Mouse (Mus musculus) spleen, postnatal 14 days (tissue): ENCODE results near the gene Pithd1.

Source experiments
- DNase-seq, 2 experiments: peaks; one replicate each; pipeline ENCODE4 v3.0.0; 2021 to 2022; ENCODE audit warnings: low spot score in 2 of 2

The Pithd1 gene

GRCm38 (mm10) chr4:135986943-135987710 is at the start of gene Pithd1:
Pithd1 (minus strand) TSS chr4:135987264.
- peak; percentile 89 to 91 for DNase-seq

GRCm38 (mm10) chr4:136035078-136035477 is 48.0 kb upstream of the Pithd1 start:
- no peak for DNase-seq

DNA sequence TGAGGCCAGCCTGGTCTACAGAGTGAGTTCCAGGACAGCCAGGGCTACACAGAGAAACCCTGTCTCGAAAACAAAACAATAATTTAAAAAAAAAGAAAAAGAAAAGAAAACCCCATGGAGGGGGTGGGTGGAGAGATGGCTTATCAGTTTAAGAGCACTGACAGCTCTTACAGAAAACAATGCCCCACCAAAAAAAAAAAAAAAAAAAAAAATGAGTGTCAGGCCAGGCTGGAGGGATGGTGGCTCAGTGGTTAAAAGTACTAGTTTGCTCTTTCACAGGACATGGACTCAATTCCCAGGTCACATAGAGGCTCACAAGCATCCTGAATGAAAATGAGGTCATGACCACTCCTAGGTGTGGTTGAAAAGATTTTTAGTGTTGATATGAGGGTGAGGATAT is 46.2 kb upstream of the Pithd1 start:
- no peak for DNase-seq

DNA sequence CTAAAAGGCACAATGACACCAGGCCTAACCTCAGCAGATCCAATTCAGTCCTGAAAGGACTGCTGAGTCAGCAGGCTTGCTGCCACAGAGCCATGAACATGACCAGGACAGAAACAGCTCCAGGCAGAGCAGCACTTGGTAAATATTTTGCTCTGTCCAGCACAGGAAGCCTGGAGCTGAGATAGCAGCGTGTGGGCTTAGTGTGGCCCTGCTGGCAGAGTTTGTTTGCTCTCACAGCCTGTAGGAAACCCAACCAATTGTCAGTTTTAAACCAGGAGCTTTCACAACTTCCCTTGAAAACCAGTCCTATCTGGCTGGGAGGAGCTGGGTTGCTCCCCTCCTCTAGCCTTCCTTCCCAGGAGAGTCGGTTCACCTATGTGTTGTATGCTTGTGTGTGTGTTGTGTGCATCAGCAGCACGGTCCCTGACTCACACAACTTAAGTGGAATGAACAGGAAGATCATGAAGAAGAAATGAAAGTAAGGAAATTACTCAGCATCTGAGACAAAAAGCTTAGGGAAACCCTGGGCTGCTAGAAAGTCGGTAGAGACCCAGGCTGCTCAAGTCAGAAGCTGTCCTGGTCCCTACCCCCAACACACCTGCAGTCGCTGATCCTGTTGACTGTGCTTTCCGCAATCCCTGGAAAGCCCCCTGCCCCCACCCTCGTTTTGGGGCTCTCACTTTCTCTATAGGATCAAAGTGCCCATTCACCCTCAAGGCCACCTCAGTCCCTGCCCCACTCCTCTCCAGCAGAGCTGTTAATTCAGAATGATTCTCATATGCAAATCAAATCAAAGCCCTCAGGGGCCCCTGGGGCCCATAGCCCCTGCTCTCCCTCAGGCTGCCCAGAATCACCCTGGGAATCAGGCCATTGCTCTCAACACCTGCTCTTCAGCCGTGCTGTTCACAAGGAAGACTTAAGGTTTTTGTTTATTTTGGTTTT is 44.2 kb upstream of the Pithd1 start:
- DNase-seq: no peak

DNA sequence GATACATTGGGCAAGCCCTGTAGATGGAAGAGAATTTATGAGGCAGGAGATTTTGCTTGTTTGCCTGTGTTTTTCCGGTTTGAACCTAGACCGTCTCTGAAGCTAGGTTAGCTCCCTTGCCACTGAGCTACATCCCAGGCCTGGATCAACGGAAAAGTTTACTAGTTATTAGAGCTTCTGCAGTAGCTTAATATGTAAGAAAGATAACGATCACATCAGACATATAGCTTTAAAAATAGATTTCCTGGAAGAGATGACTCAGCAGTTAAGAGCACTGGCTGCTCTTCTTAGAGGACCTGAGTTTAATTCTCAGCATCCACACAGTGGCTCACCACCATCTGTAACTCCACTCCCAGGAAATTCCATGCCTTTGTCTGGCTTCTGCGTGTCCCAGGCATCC is 41.6 kb upstream of the Pithd1 start:
- no peak for DNase-seq

DNA sequence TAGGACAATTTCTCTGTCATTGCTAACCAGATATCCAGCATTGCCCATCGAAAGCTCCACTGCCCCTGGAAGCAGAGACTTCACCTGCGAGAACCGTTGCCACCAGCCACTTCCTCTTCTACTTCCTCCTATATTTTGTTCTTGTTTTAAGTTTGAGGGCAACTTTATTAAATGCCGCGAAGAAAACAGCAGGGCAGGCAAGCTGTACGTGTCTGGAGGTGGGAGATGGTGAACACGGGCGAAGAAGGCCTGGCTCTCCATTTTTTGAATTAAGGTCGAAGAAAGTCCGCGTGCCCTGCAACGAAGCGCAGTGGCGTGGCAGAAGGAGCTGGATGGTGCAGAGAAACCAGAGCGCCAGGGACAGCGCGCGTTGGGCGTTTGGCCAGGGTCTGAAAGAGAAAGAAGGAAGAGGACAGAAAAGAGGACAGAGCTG is 41.1 kb upstream of the Pithd1 start:
- DNase-seq: peak in 1 of 2 experiments; percentile 35

DNA sequence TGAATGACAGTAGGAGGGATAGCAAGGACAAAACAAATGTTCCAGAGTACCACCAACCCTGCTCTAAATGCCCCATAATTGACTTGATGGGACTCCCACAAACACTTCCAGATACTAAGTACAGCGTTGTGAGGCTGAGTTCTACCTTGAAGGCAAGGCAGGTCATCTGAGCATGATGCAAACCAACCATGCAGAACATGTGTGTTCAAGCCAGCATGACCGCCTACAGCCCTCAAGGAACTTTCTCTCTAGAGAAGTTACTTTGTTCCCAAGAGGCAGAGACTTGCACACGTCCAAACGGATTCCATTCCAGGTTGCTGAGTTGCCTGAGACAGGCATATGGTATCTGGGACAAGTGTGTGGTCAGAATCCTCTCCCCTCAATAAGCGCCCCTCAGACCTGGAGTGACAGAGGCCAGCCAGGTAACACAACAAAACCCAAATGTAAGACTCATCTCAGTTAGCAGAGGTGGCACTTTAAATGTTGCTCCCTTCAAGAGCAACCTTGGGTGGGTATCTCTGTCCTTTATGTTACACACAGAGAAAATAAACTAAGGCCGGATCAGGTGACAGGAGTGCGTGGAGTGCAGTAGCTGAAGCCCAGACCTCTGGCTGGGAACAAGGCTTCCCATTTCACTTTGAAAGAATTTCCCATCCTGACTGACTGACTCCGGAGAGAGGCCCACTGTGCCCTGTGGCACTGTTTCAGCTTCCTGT is 40.5 kb upstream of the Pithd1 start:
- DNase-seq: no peak

- no peak for DNase-seq
These were observed 38.3 kb upstream of the Pithd1 start for GRCm38 (mm10) chr4:136025350-136025749.

GRCm38 (mm10) chr4:136022924-136023323 is 35.9 kb upstream of the Pithd1 start:
- DNase-seq: no peak

- DNase-seq: peak; percentile 100
These were observed 34.5 kb upstream of the Pithd1 start, which contains the start of gene Eloa for GRCm38 (mm10) chr4:136021549-136022047. Eloa (minus strand) TSS chr4:136021763.

- peak; percentile 13 to 26 for DNase-seq
These were observed 33.9 kb upstream of the Pithd1 start for GRCm38 (mm10) chr4:136020743-136021548.

- DNase-seq: no peak
These were observed 29.1 kb upstream of the Pithd1 start for GRCm38 (mm10) chr4:136016059-136016602.

DNA sequence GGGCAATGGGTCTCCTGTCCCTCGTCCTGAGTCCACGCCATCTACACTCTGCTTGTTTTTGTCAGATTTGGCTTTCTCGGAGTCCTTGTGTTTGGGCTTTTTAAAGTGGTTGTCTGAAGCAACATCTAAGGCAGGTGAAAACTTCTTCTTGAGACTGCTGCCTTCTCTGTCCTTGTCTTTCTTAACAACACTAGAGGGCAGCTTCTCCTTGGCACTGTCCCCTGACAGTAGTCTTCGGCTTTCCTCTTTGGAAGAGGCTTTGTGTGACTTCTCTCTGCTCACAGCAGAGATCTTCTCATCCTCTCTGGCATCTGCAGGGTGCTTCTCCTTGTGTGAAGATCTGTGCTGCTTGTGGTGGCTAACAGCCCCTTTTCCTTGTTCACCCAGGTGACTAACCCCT is 23.5 kb upstream of the Pithd1 start:
- DNase-seq: no peak

DNA sequence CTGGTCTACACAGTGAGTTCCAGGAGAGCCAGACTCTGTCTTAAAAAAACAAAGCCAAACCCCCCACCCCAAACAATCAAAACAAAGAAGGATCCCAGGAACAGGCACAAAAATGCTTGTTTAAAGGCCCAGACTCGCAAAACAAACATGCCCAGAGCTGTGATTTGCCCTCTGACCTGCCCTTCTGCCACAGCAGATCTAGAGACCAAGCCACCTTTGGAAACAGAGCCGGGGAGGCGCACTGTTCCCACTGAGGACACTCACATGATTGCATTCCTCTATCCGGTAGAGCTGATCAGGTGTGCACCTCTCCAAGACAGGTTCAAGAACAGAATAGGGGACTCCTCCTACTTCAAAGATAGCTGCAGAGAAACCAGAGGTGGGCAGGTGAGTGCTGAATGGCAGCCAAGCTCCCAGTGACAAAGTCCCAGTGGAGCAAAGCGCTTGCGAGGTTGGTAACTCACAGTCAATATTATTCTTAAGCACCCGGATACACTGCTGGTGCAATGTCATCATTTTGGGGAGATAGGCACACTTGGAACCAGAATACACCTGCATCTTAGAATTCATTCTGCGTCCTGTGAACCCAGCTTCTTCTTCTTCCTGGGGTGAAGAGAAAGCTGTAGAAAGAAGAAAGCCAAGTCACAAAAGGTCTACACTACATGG is 21.9 kb upstream of the Pithd1 start:
- no peak for DNase-seq

GRCm38 (mm10) chr4:136006821-136007220 is 19.8 kb upstream of the Pithd1 start:
- no peak for DNase-seq

DNA sequence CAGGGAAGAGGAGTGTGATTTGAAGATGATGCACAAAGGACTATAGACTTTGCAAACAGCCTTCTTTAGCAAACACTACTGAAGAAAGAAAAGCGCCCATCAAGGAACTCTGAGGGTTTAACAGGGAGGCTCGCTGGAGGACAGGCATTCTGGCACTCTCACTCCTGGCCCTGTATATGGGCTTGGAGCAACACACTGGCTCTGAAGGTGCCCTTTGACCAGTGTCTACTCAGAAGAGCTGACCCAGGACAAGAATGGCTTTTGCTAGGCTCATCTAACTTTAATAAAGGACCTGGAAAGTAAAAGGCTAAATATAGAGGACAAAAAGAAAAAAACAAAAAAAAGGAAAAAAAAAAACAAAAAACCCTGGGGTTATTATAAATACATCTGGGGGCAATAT is 17.9 kb upstream of the Pithd1 start:
- DNase-seq: no peak

DNA sequence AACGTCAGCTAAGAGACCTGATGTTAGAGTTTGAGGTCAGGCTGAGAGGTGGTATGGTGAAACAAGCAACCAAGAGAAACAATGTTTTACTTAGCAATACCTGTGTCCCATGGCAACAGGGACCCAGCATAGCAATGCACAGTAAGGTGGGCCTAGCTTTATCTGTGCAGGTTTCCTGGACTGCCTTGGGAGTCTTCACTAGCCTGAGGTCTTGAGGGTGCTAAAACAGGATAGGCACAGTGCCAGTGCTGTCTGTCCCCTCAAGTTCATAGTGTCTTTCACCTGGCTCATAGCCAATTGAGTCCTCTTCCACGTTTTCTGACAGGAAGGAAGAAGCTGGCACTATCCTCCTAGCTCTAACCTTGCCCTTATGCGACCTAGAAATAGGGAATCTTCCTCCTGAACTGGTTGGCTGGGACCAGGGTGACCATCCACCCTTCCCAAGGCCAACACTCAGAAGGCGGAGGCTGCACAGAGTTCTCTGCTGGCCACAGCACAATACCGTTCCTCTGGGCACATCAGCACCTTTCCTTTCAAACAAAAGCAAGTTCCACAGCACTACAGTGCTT is 17.1 kb upstream of the Pithd1 start:
- DNase-seq: no peak

DNA sequence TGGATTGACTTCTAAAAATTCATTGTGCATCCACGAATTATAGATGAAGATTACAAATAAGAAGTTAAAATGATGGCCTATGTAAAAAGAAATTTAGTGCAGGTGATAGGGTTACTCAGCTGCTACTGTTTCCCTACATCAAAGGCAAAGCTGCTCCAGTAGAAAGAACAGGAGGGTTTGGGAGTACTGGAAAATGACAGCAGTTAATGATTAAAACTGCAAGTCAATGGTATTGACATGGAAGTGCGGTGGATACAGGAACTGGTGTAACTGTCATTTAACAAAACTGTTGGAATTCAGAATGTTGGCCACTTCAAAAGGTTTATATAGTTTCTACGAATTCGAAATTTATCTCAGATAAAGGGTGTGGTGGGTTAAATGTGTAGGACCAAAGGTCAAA is 8.1 kb upstream of the Pithd1 start:
- no peak for DNase-seq

GRCm38 (mm10) chr4:135993941-135994340 is 6.9 kb upstream of the Pithd1 start:
- DNase-seq: no peak

DNA sequence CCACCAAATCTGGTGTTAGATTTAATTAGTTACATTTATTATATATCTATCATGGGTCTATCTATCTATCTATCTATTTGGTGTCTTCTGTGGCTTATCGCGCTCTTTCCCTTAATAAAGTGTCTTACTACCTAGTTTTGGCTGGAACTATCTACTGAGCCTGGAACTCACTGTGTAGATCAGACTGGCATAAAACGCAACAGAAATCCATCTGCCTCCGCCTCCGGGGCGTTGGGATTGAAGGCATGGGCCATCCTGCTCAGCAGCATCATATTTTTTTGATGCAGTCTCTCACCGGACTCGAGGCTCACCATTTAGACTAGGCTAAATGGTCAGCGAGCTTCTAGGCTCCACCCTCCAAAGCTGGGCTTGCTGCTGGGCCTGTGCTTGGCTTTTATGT is 650 bp upstream of the Pithd1 start:
- no peak for DNase-seq
